Mouse (Mus musculus) inflammation-experienced regulatory T-cells, adult 16 weeks (primary cell): ENCODE data around the gene Gnaq. TPM values are rescaled to one million over a fixed set of nuclear protein-coding genes. Genes with fewer than 3 reads are reported as not detected.

Experiments used
- polyA plus RNA-seq: library from polyadenylated mRNA; unstranded; fragments of 100-300 nt; shearing (Covaris generic); gene quantifications from one replicate; pipeline ENCODE4 v1.2.1, GENCODE M21; 2017

Gnaq gene
- polyA plus RNA-seq: 7.1 TPM

GRCm38 (mm10) chr19:16132791-16132864 is at the start of gene Gnaq:
Gene Gnaq (plus strand): TSS chr19:16132831.

GRCm38 (mm10) chr19:16435531-16436231 is 303.1 kb downstream of the Gnaq start, which contains the start of gene Gna14:
Gene Gna14 (plus strand): TSS chr19:16435762.

Other genes starting within 250 kb of the Gnaq start
- gene Psat1, start 185.5 kb upstream of the Gnaq start, polyA plus RNA-seq: 54.3 TPM
- 2.8 TPM for gene Cep78, start 147.8 kb upstream of the Gnaq start, polyA plus RNA-seq